Mouse (Mus musculus): ENCODE data around the gene Sdk2.

DNA sequence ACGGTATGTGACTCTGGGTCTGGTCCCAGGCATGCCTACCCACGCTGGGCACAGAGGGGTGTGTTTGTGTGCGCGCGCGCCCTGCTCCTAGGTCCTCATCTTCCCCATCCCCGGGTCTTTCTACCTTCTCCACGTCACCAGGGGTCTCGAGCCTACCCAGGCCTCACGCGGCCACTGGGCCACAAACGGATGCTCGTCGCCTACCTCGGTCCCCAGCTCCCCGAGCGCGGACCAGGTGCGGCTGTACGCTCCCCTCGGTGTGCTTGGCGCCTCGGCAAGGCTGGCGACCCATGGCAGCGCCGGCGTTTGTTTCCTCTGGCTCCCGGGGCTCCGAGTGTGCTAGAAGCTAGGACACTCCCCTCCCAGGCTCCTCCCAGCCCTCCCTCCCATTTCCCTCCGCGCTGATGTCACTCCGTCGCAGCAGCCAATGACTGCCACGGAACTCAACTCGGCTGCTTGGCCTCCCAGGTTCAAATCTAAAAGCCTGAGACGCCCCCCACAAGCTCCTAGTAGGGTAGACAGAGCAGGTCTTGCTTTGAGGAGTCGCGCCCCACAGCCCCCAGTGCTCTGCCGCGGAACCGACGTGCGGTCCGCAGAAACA, 315.3 kb downstream of the Sdk2 start, which contains the start of gene Cdc42ep4:
- TF ChIP-seq MAX (IDR thresholded peaks at IDR 0.05; ENCODE audit: low read length): no peak; the same call in 1 of the 2 replicates
- TF ChIP-seq SMC3 (IDR thresholded peaks at IDR 0.05; ENCODE audit: low read depth, low read length): no peak
- TF ChIP-seq MAFK (IDR thresholded peaks at IDR 0.05; ENCODE audit: borderline replicate concordance, low read depth, low read length): no peak
- TF ChIP-seq CTCF (IDR thresholded peaks at IDR 0.05 in 2 of 3, conservative IDR thresholded peaks at IDR 0.05 in 1 of 3; ENCODE audit: control insufficient read depth in 1 of 3, insufficient read depth in 1 of 3, low read depth in 2 of 3, low read length in 3 of 3, poor library complexity in 1 of 3, severe bottlenecking in 1 of 3): no peak
- TF ChIP-seq UBTF (IDR thresholded peaks at IDR 0.05; ENCODE audit: borderline replicate concordance, insufficient read depth, low read depth, low read length): 0 out of 2 replicates have a peak, but pooled peaks have one; percentile 90
- peak; percentile 90 to 92 for TF ChIP-seq POLR2A (IDR thresholded peaks at IDR 0.05; ENCODE audit: control insufficient read depth in 1 of 2, insufficient read depth in 1 of 2, low read depth in 1 of 2, low read length in 2 of 2, poor library complexity in 1 of 2)
